Mouse (Mus musculus): Measurements from ENCODE around the gene Apoc3. TPM values are rescaled to one million over a fixed set of nuclear protein-coding genes. Genes with fewer than 3 reads are reported as not detected.

Gene Apoc3
- polyA plus RNA-seq, 1 experiment from 2014 or later = not detected

GRCm38 (mm10) chr9:46214276-46214675, 21.2 kb downstream of the Apoc3 start:
- Histone ChIP-seq H3K9ac (replicated peaks) (no peak overlapping the region), H3K4me3 (replicated peaks) (no peak overlapping the region), H3K36me3 (peaks cover 56% of the 10 kb centered on the region), H3K9me3 (no peaks in the 10 kb centered on the region), H3K4me1 (replicated peaks) (no peaks in the 10 kb centered on the region), H3K4me2 (replicated peaks) (no peak overlapping the region), H3K27ac (no peak overlapping the region), H3K27me3 (no peaks in the 10 kb centered on the region)
- ATAC-seq = no peak
- WGBS = 91% methylated on average over 4 of the region's 4 CpGs

DNA sequence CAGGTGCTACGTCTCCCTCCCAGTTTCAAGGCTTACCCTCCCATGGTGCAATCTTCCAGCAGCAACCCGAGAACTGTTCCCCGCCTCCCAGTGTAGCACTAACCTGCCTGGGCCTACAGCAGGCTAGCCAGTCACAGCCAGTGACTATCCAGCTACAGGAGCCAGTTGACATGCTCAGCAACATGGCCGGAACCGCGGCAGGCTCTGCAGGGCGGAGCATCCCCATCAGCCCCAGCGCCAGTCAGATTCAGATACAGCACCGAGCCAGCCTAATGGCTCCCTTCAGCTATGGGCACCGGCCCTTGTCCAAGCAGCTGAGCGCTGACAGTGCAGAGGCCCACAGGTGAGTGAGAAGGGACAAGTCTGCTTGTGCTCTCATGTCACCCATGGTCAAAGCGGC, 25.0 kb downstream of the Apoc3 start:
- Histone ChIP-seq H3K27ac (no peak overlapping the region), H3K4me3 (replicated peaks) (no peak overlapping the region), H3K9me3 (no peaks in the 10 kb centered on the region), H3K4me1 (replicated peaks) (no peaks in the 10 kb centered on the region), H3K4me2 (replicated peaks) (no peak overlapping the region), H3K9ac (replicated peaks) (no peak overlapping the region), H3K27me3 (no peaks in the 10 kb centered on the region), H3K36me3 (peaks cover 86% of the 10 kb centered on the region)
- no peak for ATAC-seq
- 95% methylated on average over 12 of the region's 12 CpGs for WGBS

DNA sequence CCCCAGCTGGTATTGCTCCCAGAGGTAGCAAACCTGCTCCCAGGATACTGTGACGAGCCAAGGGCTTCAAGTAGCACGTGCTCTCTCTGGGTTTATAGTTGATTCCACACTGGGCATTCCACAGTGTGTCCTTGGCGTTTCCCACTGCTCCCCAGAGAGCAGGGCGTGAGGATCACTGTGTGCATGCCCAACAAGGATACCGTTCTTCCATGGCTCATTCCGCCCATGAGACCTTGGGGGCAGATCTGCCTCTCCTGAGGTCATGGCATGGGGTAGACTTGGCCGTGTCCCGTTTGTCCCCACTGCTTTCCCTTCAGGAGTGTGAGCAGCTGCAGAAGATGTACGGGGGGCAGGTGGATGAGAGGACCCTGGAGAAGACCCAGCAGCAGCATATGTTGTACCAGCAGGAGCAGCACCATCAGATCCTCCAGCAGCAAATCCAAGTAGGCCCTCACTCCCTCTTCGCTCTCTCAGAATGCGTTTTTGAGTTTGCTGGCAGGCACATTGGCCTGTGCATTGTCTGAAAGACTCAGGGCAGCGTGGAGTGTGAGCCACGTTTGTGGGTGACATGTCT, 26.9 kb downstream of the Apoc3 start:
- no peak for ATAC-seq
- no peaks in the 10 kb centered on the region for H3K9me3 ChIP-seq
- peaks cover 84% of the 10 kb centered on the region for H3K36me3 ChIP-seq
- H3K27ac ChIP-seq = no peak overlapping the region
- no peaks in the 10 kb centered on the region for H3K4me1 ChIP-seq (replicated peaks)
- no peak overlapping the region for H3K4me2 ChIP-seq (replicated peaks)
- no peak overlapping the region for H3K9ac ChIP-seq (replicated peaks)
- 90% methylated on average over 13 of the region's 13 CpGs for WGBS
- H3K27me3 ChIP-seq = no peaks in the 10 kb centered on the region
- H3K4me3 ChIP-seq (replicated peaks) = no peak overlapping the region

DNA sequence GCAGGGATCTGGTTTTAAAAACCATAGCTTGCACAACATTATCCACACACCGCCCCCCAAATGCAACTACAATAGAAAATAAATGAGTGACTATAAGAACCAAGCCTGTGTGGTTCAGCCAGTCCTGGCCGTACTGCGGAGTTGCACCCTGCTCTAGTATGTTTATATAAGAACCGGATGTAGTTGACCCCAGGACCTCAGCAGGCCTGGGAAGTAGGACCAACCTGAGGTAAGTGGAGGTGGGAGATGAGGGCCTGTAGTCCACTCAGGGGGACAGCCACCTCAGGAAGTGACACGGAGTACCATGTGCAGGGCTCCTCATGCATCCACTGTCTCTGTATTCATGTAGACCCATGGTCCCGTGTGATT, 28.0 kb downstream of the Apoc3 start:
- no peak for ATAC-seq
- Histone ChIP-seq H3K9ac (replicated peaks) (no peak overlapping the region), H3K4me1 (replicated peaks) (no peaks in the 10 kb centered on the region), H3K4me3 (replicated peaks) (no peak overlapping the region), H3K4me2 (replicated peaks) (no peak overlapping the region), H3K36me3 (peaks cover 83% of the 10 kb centered on the region), H3K27me3 (no peaks in the 10 kb centered on the region), H3K27ac (no peak overlapping the region), H3K9me3 (no peaks in the 10 kb centered on the region)
- WGBS = 94% methylated on average over 6 of the region's 6 CpGs

- H3K9me3 ChIP-seq = no peaks in the 10 kb centered on the region
- 91% methylated on average over 10 of the region's 10 CpGs for WGBS
- H3K4me3 ChIP-seq (replicated peaks) = no peak overlapping the region
- peaks cover 83% of the 10 kb centered on the region for H3K36me3 ChIP-seq
- no peak overlapping the region for H3K4me2 ChIP-seq (replicated peaks)
- no peak for ATAC-seq
- no peak overlapping the region for H3K27ac ChIP-seq
- H3K27me3 ChIP-seq = no peaks in the 10 kb centered on the region
- no peak overlapping the region for H3K9ac ChIP-seq (replicated peaks)
- no peaks in the 10 kb centered on the region for H3K4me1 ChIP-seq (replicated peaks)
These were observed 28.5 kb downstream of the Apoc3 start for GRCm38 (mm10) chr9:46206834-46207500.

GRCm38 (mm10) chr9:46199609-46200008, 35.8 kb downstream of the Apoc3 start:
- Histone ChIP-seq H3K9me3 (no peaks in the 10 kb centered on the region), H3K36me3 (peaks cover 81% of the 10 kb centered on the region), H3K4me2 (replicated peaks) (no peak overlapping the region), H3K9ac (replicated peaks) (no peak overlapping the region), H3K27ac (no peak overlapping the region), H3K27me3 (no peaks in the 10 kb centered on the region), H3K4me1 (replicated peaks) (no peaks in the 10 kb centered on the region), H3K4me3 (replicated peaks) (no peak overlapping the region)
- ATAC-seq = no peak
- WGBS = 93% methylated on average over 2 of the region's 2 CpGs

- WGBS = 86% methylated on average over 7 of the region's 7 CpGs
- Histone ChIP-seq H3K27ac (no peak overlapping the region), H3K4me3 (replicated peaks) (no peak overlapping the region), H3K4me1 (replicated peaks) (no peaks in the 10 kb centered on the region), H3K4me2 (replicated peaks) (no peak overlapping the region), H3K9me3 (no peaks in the 10 kb centered on the region), H3K27me3 (no peaks in the 10 kb centered on the region), H3K36me3 (peaks cover 80% of the 10 kb centered on the region), H3K9ac (replicated peaks) (no peak overlapping the region)
- ATAC-seq = no peak
These were observed 36.5 kb downstream of the Apoc3 start for GRCm38 (mm10) chr9:46198936-46199335.

- no peak for ATAC-seq
- no peak overlapping the region for H3K27ac ChIP-seq
- 90% methylated on average over 9 of the region's 9 CpGs for WGBS
- H3K36me3 ChIP-seq = peaks cover 80% of the 10 kb centered on the region
- H3K9ac ChIP-seq (replicated peaks) = no peak overlapping the region
- H3K27me3 ChIP-seq = no peaks in the 10 kb centered on the region
- no peak overlapping the region for H3K4me2 ChIP-seq (replicated peaks)
- H3K4me1 ChIP-seq (replicated peaks) = no peaks in the 10 kb centered on the region
- no peak overlapping the region for H3K4me3 ChIP-seq (replicated peaks)
- no peaks in the 10 kb centered on the region for H3K9me3 ChIP-seq
These were observed 37.0 kb downstream of the Apoc3 start for GRCm38 (mm10) chr9:46198461-46198860.

- no peak overlapping the region for H3K27ac ChIP-seq
- peaks cover 69% of the 10 kb centered on the region for H3K36me3 ChIP-seq
- 89% methylated on average over 12 of the region's 12 CpGs for WGBS
- no peak overlapping the region for H3K4me2 ChIP-seq (replicated peaks)
- no peak overlapping the region for H3K9ac ChIP-seq (replicated peaks)
- no peaks in the 10 kb centered on the region for H3K27me3 ChIP-seq
- no peak for ATAC-seq
- H3K9me3 ChIP-seq = no peaks in the 10 kb centered on the region
- H3K4me3 ChIP-seq (replicated peaks) = no peak overlapping the region
- H3K4me1 ChIP-seq (replicated peaks) = no peaks in the 10 kb centered on the region
These were observed 38.7 kb downstream of the Apoc3 start for GRCm38 (mm10) chr9:46196699-46197169.

- H3K4me2 ChIP-seq (replicated peaks) = no peak overlapping the region
These were observed 40.6 kb downstream of the Apoc3 start for GRCm38 (mm10) chr9:46194809-46195208.

GRCm38 (mm10) chr9:46192642-46193041, 42.8 kb downstream of the Apoc3 start:
- no peaks in the 10 kb centered on the region for H3K27me3 ChIP-seq
- 81% methylated on average over 6 of the region's 6 CpGs for WGBS

More at GRCm38 (mm10) chr9:46194809-46195208, 40.6 kb downstream of the Apoc3 start:
- no peak for ATAC-seq
- 89% methylated on average over 9 of the region's 9 CpGs for WGBS
- Histone ChIP-seq H3K27ac (no peak overlapping the region), H3K4me3 (replicated peaks) (no peak overlapping the region), H3K4me1 (replicated peaks) (no peaks in the 10 kb centered on the region), H3K9me3 (no peaks in the 10 kb centered on the region), H3K9ac (replicated peaks) (no peak overlapping the region), H3K36me3 (peaks cover 55% of the 10 kb centered on the region), H3K27me3 (no peaks in the 10 kb centered on the region)

DNA sequence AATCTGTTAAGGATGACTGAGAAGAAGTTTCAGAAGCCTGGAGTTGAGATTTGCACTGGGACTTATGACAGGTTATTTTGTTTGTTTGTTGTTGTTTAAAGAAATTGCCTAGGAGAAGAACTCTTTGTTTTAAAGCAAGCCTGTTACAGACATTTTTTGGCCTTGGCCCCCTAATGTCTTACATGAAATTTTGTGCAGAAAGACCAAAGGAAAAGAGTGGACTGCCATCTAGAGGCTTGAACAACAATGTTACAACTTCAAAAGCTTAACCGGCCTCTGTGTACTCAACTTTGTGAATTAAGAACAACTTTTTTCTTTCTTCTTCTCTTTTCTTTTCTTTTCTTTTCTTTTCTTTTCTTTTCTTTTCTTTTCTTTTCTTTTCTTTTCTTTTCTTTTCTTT, 43.8 kb downstream of the Apoc3 start:
- no peak overlapping the region for H3K9ac ChIP-seq (replicated peaks)
- no peak for ATAC-seq

More at GRCm38 (mm10) chr9:46192642-46193041, 42.8 kb downstream of the Apoc3 start:
- ATAC-seq = no peak
- Histone ChIP-seq H3K4me2 (replicated peaks) (no peak overlapping the region), H3K27ac (no peak overlapping the region), H3K4me3 (replicated peaks) (no peak overlapping the region), H3K9me3 (no peaks in the 10 kb centered on the region), H3K9ac (replicated peaks) (no peak overlapping the region), H3K36me3 (peaks cover 34% of the 10 kb centered on the region), H3K4me1 (replicated peaks) (peaks cover 6% of the 10 kb centered on the region)

More for the DNA sequence above, 43.8 kb downstream of the Apoc3 start:
- H3K9me3 ChIP-seq = no peaks in the 10 kb centered on the region
- peaks cover 6% of the 10 kb centered on the region for H3K4me1 ChIP-seq (replicated peaks)
- 33% methylated on average over 1 of the region's 1 CpGs for WGBS
- H3K27ac ChIP-seq = no peak overlapping the region
- no peaks in the 10 kb centered on the region for H3K27me3 ChIP-seq
- peaks cover 25% of the 10 kb centered on the region for H3K36me3 ChIP-seq
- H3K4me2 ChIP-seq (replicated peaks) = no peak overlapping the region
- H3K4me3 ChIP-seq (replicated peaks) = no peak overlapping the region

All from midbrain, embryonic 13.5 days (tissue).